Mouse (Mus musculus) embryo, embryonic 10 days (tissue): Measurements from ENCODE around the gene Tbx6.
A peak's percentile ranks its signal among the peaks of the same experiment; 100 is the strongest.
"Not testable (repeated sequence)": the region's sequence is repeated elsewhere in the genome, so short reads cannot be mapped to it uniquely, and the experiment has no call there.

Source experiments
- DNase-seq: peaks from one replicate; pipeline ENCODE4 v3.0.0-alpha.2; 2015; ENCODE audit warnings: low spot score

Gene Tbx6

DNA sequence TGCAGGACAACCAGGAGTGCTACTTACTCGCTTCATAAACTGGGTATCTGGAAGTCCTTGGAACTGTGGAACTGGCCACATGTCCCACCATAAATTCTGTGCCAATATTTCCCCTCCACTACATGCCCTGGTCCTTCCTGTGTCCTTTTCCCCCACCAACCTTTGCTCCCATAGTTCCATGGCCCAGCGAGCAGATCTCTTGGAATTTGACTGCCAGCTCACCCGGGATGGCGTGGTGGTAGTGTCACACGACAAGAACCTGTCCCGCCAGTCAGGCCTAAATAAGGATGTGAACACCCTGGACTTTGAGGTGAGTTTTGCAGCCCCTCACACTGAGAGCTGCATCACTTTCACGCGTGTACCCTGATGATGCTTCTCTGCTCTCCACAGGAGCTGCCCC lies 14.3 kb upstream of the Tbx6 start:
- DNase-seq = no peak

GRCm38 (mm10) chr7:126770784-126771183 lies 10.5 kb upstream of the Tbx6 start:
- DNase-seq = no peak

- no peak for DNase-seq
These were observed 7.9 kb upstream of the Tbx6 start for GRCm38 (mm10) chr7:126773351-126773750.

DNA sequence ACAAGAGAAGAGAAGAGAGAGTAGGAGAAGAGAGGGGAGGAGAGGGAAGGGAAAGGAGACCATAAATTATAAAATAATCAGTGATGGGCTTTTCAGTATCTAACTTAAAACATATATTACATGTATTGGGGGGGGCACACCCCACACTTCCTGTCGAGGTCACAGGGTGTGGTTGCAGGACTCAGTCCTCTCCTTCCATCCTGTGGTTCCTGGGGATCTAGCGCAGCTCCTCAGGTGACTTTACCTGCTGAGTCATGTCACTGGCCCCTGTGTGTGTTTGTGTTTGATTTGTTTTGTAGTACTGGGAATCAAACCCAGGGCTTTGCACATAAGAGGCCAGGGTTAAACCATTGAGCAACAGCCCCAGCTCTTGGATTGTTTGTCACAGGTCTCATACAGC lies 6.8 kb upstream of the Tbx6 start:
- DNase-seq = no peak

DNA sequence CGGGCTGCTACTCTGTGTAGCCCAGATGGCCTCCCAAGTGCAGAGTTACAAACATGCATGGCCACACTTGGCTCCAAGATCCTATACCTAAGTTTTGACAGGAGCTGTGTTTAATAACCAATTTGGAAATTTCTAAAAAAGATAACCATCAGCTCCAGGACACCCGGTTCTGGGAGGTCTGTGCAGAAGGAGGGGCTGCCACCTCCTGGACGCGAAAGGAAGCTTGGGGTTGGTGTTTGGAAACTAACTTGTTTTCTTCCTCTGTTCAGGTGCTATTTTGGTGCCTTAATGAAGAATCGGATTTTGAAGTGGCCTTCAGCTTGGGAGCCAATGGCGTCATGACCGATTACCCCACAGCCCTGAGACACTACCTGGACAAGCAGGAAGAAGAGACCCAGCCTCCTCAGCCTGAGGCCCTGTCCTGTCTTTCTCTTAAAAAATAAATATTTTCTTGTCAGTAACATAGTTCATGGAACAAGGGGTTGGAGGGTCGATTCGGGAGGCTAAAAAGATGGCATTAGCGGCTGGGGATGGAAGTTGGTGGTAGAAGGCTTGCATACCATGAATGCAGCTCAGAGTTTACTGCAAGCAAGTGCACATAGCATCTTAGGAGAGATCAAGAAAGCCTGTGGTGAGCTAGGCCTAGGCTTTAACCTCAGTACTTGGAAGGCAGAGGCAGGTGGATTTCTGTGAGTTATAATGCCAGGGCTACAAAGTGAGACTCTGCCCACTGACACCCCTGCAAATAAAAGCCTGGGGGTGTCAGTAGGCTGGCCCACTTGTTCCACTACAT lies 5.9 kb upstream of the Tbx6 start:
- DNase-seq = no peak

DNA sequence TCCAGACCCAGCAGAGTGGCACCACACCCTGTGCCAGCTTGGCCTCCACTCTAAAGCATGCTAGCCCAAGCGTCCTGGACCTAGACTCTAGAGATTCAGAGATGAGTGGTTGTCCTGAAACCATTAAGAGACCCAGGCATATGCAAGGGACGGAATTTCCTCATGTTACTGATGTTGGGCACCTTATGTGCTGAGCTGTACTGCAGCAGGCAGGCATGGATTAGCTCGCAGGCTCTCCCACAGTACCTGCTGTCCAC lies 5.4 kb upstream of the Tbx6 start:
- no peak for DNase-seq

DNA sequence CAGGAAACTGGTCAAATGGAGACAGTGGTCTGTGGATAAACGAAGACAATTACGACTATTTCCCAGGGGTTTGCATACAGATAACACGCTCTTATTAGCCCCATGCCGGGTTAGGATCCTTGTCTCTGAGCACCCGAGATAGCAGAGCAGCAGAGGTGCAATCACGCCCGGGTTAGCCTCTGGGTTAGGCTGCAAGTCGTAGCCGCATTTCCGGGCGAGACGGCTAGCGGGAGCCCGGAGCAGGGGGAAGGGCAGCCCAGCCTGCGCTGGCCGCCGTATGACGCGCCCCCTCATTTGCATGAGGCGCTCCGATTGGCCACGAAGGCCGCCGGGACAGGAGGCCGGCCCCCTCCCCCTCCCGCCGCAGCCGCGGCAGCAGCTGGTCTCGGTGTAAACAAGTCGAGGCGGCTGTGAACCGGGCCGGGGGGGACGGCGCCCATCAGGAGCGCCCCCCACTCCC lies 4.7 kb upstream of the Tbx6 start, which contains the start of gene Ypel3:
Gene Ypel3 (plus strand): TSS at position 358 of the 460 bp plus-strand sequence.
- peak; percentile 94 for DNase-seq

DNA sequence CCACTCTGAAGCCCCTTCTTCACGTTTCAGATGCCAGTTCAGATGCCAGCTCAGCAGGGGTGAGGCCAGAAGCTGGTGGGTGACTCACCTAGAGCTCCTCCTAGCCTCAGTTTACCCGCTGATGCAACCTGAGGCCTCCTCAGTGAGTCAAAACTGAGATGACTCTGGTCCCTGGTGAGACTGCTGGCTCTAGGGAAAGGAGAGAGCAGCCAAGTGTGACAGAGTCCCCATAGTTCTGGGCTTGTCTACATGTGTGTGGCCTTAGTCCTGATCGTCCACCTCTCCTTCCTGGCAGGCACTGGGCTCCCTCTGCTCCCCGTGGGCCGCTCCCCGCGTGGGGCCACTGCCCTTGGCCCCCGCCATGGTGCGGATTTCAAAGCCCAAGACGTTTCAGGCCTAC lies 3.8 kb upstream of the Tbx6 start:
- no peak for DNase-seq

DNA sequence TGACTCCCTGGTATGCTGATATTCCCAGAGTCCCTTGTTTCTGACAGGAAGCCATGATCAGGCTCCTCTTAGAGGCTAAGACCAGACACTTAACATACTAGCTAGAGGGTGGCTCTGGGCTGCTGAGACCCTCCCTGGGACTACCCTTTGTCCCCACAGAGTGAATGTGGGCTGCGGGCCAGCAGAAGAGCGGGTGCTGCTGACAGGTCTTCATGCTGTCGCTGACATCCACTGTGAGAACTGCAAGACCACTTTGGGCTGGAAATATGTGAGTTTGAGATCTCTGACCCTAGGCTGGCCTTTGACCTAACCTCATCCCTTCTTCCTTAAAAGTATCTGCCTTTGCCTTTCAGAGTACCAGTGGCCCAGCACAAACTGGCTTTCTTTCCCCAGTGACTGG lies 3.1 kb upstream of the Tbx6 start:
- DNase-seq = no peak

GRCm38 (mm10) chr7:126779101-126779500 lies 2.2 kb upstream of the Tbx6 start:
- not testable (repeated sequence) for DNase-seq

DNA sequence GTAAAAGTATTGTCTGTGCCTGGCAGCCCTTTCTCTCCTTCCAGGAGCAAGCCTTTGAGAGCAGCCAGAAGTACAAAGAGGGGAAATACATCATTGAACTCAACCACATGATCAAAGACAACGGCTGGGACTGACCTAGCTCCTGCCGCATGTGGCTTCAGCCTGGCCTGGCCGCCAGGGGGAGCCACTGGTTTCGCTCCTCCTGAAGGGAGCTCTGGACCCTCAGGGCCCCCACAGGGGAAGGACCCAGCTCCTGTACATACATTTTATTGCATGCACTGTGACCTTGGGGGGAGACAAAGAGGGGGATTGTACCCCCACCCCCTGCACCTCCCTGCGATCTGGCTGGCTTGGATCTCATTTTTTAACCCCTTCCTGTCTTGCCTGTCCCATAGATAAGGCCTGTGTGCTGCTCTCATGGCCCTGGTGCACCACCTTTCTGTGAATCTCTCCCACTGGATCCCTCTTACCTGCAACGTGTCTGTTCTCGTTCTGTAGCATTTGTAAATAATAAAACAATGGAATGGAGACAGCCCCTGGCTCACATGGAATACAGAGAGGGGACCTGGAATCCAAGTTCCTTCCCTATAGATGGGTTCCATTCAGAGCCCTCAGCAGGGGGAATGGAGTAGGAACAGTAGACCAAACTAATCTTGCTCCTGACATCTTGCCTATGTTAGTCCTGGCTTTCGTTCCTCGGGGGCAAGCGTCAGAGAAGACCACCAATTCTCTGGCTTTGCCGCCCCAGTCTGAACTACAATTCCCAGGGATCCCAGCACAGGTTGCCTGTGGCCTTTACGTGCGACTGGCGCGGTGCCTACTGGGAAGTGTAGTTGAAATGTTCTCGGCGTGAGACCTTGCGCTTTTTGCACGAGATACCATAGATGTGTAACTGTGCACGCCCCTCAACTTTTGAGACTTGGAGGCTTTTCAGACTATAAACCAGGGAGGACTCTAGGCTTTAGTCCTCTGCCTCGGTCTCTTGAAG lies 1.0 kb upstream of the Tbx6 start:
- DNase-seq = peak; percentile 95

GRCm38 (mm10) chr7:126781661-126782370 lies 533 bp downstream of the Tbx6 start:
- DNase-seq = no peak

DNA sequence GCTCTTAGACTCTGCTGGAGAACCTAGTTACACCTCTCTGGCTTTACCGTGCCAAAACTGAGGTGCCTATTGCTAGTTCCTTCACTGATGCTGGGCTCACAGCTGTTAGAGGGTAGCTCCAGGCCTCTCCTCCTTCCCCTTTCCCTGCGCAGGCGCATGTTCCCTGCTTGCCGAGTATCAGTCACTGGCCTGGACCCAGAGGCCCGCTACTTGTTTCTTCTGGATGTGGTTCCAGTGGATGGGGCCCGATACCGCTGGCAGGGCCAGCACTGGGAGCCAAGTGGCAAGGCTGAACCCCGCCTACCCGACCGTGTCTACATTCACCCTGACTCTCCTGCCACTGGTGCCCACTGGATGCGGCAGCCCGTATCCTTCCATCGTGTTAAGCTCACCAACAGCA lies 1.4 kb downstream of the Tbx6 start:
- no peak for DNase-seq

DNA sequence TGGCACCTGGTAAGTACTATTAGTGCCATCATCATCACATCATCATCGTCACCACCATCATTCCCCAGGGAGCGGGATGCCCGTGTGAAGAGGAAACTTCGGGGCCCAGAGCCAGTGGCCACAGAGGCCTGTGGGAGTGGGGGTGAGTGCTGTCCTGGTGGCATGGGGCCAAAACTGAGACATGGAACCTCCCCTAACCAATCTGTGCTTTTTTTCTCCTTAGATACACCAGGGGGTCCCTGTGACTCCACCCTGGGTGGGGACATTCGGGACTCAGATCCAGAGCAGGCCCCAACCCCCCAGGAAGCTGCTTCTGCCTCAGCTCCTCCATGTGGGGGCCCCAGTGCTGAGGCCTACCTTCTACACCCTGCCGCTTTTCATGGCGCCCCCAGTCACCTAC lies 3.2 kb downstream of the Tbx6 start:
- DNase-seq = no peak

DNA sequence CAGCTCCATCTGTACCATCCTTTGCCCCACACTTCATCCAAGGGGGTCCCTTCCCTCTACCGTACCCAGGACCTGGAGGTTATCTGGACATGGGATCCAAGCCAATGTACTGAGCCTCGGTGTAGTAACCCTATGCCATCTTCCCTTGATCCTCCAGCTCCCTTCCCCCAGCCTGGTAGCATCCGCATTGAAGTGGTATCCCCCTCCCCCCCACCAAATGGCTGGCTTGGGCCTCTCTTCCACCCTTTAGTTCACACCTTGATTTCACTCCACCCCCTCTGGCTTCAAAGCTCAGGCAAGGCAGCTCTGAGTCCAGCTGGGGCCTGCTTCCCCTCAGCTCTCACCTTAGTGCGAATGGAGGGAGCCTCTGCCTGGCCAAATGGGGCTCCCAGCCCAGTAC lies 3.8 kb downstream of the Tbx6 start:
- no peak for DNase-seq

DNA sequence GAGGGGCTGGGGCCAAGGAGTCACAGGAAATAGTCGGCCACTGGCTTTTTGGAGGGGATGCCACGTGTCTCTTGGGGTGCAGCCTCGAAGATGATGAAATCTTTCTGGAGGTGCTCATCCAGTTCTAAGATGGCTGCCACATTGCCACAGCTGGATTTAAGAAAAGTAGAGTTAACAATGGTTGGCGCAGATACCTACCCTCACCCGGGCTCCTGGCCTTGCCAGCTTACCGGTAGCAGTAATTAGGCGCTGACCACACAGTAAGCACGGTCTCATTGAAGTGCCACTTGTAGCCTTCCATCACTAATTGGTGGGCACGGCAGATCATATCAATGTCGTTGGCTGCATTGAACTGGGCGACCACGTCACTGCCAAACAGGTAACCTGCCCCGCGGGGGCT lies 4.9 kb downstream of the Tbx6 start:
- no peak for DNase-seq

GRCm38 (mm10) chr7:126789141-126789540 lies 7.9 kb downstream of the Tbx6 start:
- no peak for DNase-seq

DNA sequence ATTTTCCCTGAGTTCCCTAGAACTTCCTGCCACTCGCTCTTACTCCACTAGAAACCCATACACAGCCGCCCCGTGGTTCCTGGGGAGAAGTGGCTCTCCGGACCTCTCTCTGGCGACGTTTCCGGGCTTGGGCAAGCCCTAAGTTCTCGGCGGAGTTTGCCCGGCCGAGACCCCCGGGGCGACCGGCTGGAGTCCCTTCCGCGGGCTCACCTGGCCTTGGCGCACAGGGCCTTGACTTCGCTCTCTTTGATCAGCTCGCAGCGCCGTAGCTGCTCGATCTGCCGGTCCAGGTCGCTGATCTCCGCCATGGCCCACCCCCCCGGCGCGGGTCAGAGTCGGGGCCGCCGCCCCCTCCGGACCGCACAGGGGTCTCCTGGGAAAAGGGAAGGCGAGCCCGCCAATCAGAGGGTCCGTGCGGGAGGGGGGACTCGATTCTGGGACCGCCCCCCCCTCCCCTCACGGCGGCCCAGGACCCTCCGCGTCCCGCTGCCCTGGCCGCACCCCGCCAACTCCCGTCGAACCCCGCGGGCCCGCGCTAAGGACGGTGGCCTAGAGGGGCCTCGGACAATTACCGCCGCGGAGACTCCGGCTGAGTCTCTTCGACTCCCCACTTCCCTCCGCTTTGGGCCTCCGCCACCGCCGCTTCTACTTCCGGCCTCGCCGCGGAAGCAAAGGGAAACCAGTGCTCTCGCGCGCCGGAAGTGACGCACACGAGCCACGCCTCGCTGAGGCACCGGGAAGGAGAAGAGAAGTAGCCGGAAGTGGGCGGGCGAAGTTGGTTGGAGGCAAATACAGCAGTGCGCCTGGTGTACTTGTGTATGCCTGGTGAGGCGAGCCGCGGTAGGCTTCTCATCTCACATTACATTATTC lies 10.8 kb downstream of the Tbx6 start, which contains the start of gene Ppp4c:
Gene Ppp4c (minus strand): TSS at position 646 of the 870 bp plus-strand sequence.
- peak; percentile 100 for DNase-seq

- DNase-seq = no peak
These were observed 11.6 kb downstream of the Tbx6 start for GRCm38 (mm10) chr7:126792721-126793443.

DNA sequence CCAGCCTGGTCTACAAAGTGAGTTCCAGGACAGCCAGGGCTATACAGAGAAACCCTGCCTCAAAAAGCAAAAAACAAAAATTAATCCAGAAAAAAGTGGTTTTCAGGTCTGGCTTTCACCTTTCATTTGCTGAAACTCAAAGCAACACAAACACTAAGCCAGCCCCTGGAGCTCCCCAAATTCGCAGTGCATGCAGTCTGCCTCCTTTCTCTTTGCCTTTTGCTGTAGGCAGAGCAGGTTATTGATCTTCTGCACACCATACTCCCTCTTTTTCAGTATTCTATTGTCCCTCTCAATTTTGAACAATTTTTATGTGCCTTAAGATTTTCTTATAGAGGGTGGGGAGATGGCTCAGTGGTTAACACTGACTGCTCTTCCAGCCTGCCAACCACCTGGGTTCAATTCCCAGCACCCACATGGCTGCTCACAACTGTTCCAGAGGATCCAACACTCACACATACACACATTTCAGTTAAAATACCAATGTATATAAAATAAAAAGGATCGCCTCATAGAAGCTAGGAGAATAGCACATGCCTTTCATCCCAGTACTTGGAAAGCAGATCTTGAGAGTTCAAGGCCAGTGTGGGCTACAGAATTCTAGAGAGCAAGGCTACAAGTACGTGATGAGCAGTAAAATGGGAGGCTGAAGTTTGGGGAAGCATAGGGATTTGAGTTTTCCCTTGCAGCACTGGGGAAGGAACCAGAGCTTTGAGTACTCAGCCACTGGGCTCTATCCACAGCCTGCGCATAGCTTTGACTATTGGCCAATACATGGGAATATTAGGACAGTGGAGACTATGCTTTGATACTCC lies 12.4 kb downstream of the Tbx6 start:
- no peak for DNase-seq
